Mouse (Mus musculus) stomach, embryonic 14.5 days (tissue): Measurements from ENCODE around the gene Tmem98. TPM values are rescaled to one million over a fixed set of nuclear protein-coding genes. Genes with fewer than 3 reads are reported as not detected.

Source experiments
- ATAC-seq: fragments of 200-750 bp; cut with Nextera tagmentation; 2 replicates; pipeline ENCODE4 v1.8.0; 2017; ENCODE audit warnings: low read depth, moderate TSS enrichment; ENCODE audit not compliant: insufficient number of reproducible peaks, insufficient read depth, low FRiP score
- H3K27ac ChIP-seq: fragments of 300-500 bp; sonication (generic); 2 replicates; pipeline ENCODE4 v1.5.1; 2014; ENCODE audit warnings: mild to moderate bottlenecking, low read length, moderate library complexity, mixed read lengths
- H3K27me3 ChIP-seq: fragments of 300-500 bp; sonication (generic); 2 replicates; pipeline ENCODE4 v1.6.1; 2014; ENCODE audit warnings: low read length, control low read depth, mixed read lengths; ENCODE audit not compliant: control insufficient read depth, insufficient read depth
- H3K36me3 ChIP-seq: fragments of 300-500 bp; sonication (generic); 2 replicates; pipeline ENCODE4 v1.6.1; 2014; ENCODE audit warnings: mild to moderate bottlenecking, control low read depth, low read length, moderate library complexity, mixed read lengths; ENCODE audit not compliant: control insufficient read depth, insufficient read depth
- H3K4me1 ChIP-seq: fragments of 300-500 bp; sonication (generic); 2 replicates; pipeline ENCODE4 v1.6.1; 2014; ENCODE audit warnings: low read length, control low read depth, mixed read lengths; ENCODE audit not compliant: control insufficient read depth, insufficient read depth
- H3K4me2 ChIP-seq: fragments of 300-500 bp; sonication (generic); replicated peaks from 2 replicates; pipeline ENCODE4 v1.6.1; 2014; ENCODE audit warnings: low read depth, low read length, control low read depth
- H3K4me3 ChIP-seq: fragments of 300-500 bp; sonication (generic); 2 replicates; pipeline ENCODE4 v1.5.1; 2014; ENCODE audit warnings: low read depth, low read length, control low read depth
- H3K9ac ChIP-seq: fragments of 300-500 bp; sonication (generic); replicated peaks from 2 replicates; pipeline ENCODE4 v1.6.1; 2014; ENCODE audit warnings: low read depth, mild to moderate bottlenecking, control low read depth, low read length, moderate library complexity, mixed read lengths
- H3K9me3 ChIP-seq: fragments of 300-500 bp; sonication (generic); 2 replicates; pipeline ENCODE4 v1.6.1; 2016; ENCODE audit warnings: low read depth, low read length, control low read depth; ENCODE audit not compliant: control insufficient read depth
- WGBS: fragments of 180-500 bp; shearing (Covaris S2); extraction: QIAGEN DNeasy Blood & Tissue Kit; methylation state at CpG from one replicate; pipeline ENCODE4 v1.1.7; 2014; 5-methylcytosine and 5-hydroxymethylcytosine counted together
- polyA plus RNA-seq: library from polyadenylated mRNA; unstranded; fragments of >200 nt; fragmentation: Nextera tagmentation; extraction: Ambion mirVana; gene quantifications from 2 replicates; pipeline ENCODE4 v1.2.1, GENCODE M21; 2014

Gene Tmem98
- polyA plus RNA-seq, 1 experiment from 2014 or later, result 128 TPM

- Histone ChIP-seq H3K4me2 (no peak overlapping the region), H3K4me1 (no peaks in the 10 kb centered on the region), H3K4me3 (no peak overlapping the region), H3K9ac (no peak overlapping the region), H3K27me3 (no peaks in the 10 kb centered on the region), H3K27ac (no peak overlapping the region), H3K9me3 (no peaks in the 10 kb centered on the region), H3K36me3 (no peaks in the 10 kb centered on the region)
- WGBS, result 85% methylated on average over 6 of the region's 6 CpGs
- no peak for ATAC-seq
Observed at GRCm38 (mm10) chr11:80772595-80773210, 37.3 kb upstream of the Tmem98 start.

- WGBS, result 76% methylated on average over 3 of the region's 3 CpGs
- H3K27ac ChIP-seq, result no peak overlapping the region
- no peak overlapping the region for H3K9ac ChIP-seq
- no peaks in the 10 kb centered on the region for H3K27me3 ChIP-seq
- H3K4me1 ChIP-seq, result no peaks in the 10 kb centered on the region
- no peak for ATAC-seq
- H3K36me3 ChIP-seq, result no peaks in the 10 kb centered on the region
- H3K9me3 ChIP-seq, result no peaks in the 10 kb centered on the region
- no peak overlapping the region for H3K4me3 ChIP-seq
- H3K4me2 ChIP-seq, result no peak overlapping the region
Observed at GRCm38 (mm10) chr11:80775535-80775934, 34.4 kb upstream of the Tmem98 start.

GRCm38 (mm10) chr11:80777708-80778107 lies 32.3 kb upstream of the Tmem98 start:
- no peaks in the 10 kb centered on the region for H3K27me3 ChIP-seq
- no peak overlapping the region for H3K9ac ChIP-seq
- H3K4me3 ChIP-seq, result no peak overlapping the region
- 81% methylated on average over 2 of the region's 2 CpGs for WGBS
- no peaks in the 10 kb centered on the region for H3K36me3 ChIP-seq
- no peak overlapping the region for H3K27ac ChIP-seq
- H3K4me1 ChIP-seq, result no peaks in the 10 kb centered on the region
- ATAC-seq, result no peak
- no peaks in the 10 kb centered on the region for H3K9me3 ChIP-seq
- H3K4me2 ChIP-seq, result no peak overlapping the region

- H3K9ac ChIP-seq, result no peak overlapping the region
- ATAC-seq, result no peak
- no peak overlapping the region; the same call in 1 of the 2 replicates for H3K4me2 ChIP-seq
- H3K27me3 ChIP-seq, result no peaks in the 10 kb centered on the region
- no peaks in the 10 kb centered on the region for H3K4me1 ChIP-seq
- H3K36me3 ChIP-seq, result no peaks in the 10 kb centered on the region
- H3K4me3 ChIP-seq, result no peak overlapping the region
- no peaks in the 10 kb centered on the region for H3K9me3 ChIP-seq
- H3K27ac ChIP-seq, result no peak overlapping the region
- WGBS, result 67% methylated on average over 6 of the region's 6 CpGs
Observed at GRCm38 (mm10) chr11:80778157-80778556, 31.8 kb upstream of the Tmem98 start.

- H3K4me2 ChIP-seq, result peak overlapping the region; percentile 80
- H3K36me3 ChIP-seq, result no peaks in the 10 kb centered on the region
- peak overlapping the region; percentile 72 for H3K4me3 ChIP-seq
- peak overlapping the region; percentile 55 for H3K27ac ChIP-seq
- ATAC-seq, result no peak
- no peaks in the 10 kb centered on the region for H3K9me3 ChIP-seq
- peak overlapping the region; percentile 52; the same call in 1 of the 2 replicates for H3K9ac ChIP-seq
- 2% methylated on average over 18 of the region's 18 CpGs for WGBS
- H3K27me3 ChIP-seq, result no peaks in the 10 kb centered on the region
- H3K4me1 ChIP-seq, result no peaks in the 10 kb centered on the region
Observed at GRCm38 (mm10) chr11:80778916-80779526, 31.0 kb upstream of the Tmem98 start.

GRCm38 (mm10) chr11:80779527-80780344 lies 30.2 kb upstream of the Tmem98 start, which contains the start of gene Myo1d:
Myo1d (minus strand) TSS chr11:80780025.
- H3K4me2 ChIP-seq, result peak within 1 kb of the TSS; percentile 80
- peak within 1 kb of the TSS; percentile 72 for H3K4me3 ChIP-seq
- WGBS, result under 1% methylated on average over 59 of the region's 87 CpGs
- no peaks in the 10 kb centered on the region for H3K4me1 ChIP-seq
- H3K27ac ChIP-seq, result peak within 1 kb of the TSS; percentile 55
- peak; percentile 93 for ATAC-seq
- peak within 1 kb of the TSS; percentile 52; the same call in 1 of the 2 replicates for H3K9ac ChIP-seq
- H3K9me3 ChIP-seq, result no peaks in the 10 kb centered on the region
- H3K36me3 ChIP-seq, result no peaks in the 10 kb centered on the region
- H3K27me3 ChIP-seq, result no peaks in the 10 kb centered on the region

GRCm38 (mm10) chr11:80781535-80781934 lies 28.4 kb upstream of the Tmem98 start:
- H3K27ac ChIP-seq, result no peak overlapping the region
- 91% methylated on average over 2 of the region's 2 CpGs for WGBS
- no peaks in the 10 kb centered on the region for H3K9me3 ChIP-seq
- H3K27me3 ChIP-seq, result no peaks in the 10 kb centered on the region
- H3K4me3 ChIP-seq, result no peak overlapping the region
- H3K4me2 ChIP-seq, result no peak overlapping the region
- H3K36me3 ChIP-seq, result no peaks in the 10 kb centered on the region
- no peak for ATAC-seq
- no peaks in the 10 kb centered on the region for H3K4me1 ChIP-seq
- no peak overlapping the region for H3K9ac ChIP-seq

- H3K36me3 ChIP-seq, result no peaks in the 10 kb centered on the region
- H3K9ac ChIP-seq, result no peak overlapping the region
- WGBS, result 49% methylated on average over 7 of the region's 7 CpGs
- H3K27me3 ChIP-seq, result no peaks in the 10 kb centered on the region
- H3K27ac ChIP-seq, result peak overlapping the region; percentile 78; the same call in 1 of the 2 replicates
- H3K4me3 ChIP-seq, result no peak overlapping the region
- no peaks in the 10 kb centered on the region for H3K9me3 ChIP-seq
- no peak overlapping the region for H3K4me2 ChIP-seq
- no peak for ATAC-seq
- H3K4me1 ChIP-seq, result no peaks in the 10 kb centered on the region
Observed at GRCm38 (mm10) chr11:80783460-80783859, 26.5 kb upstream of the Tmem98 start.
